Mouse (Mus musculus) midbrain, postnatal 0 days (tissue): ENCODE measurements around the gene Smarcb1. TPM values are rescaled to one million over a fixed set of nuclear protein-coding genes. Genes with fewer than 3 reads are reported as not detected.

Source experiments
- ATAC-seq: fragments of 200-750 bp; cut with Nextera tagmentation; 2 replicates; pipeline ENCODE4 v1.8.0; 2017; ENCODE audit warnings: moderate number of reproducible peaks, mild to moderate bottlenecking, moderate TSS enrichment, moderate library complexity; ENCODE audit not compliant: low FRiP score
- DNase-seq: peaks from one replicate; pipeline ENCODE4 v3.0.0-alpha.2; 2015; ENCODE audit warnings: low spot score
- H3K27ac ChIP-seq: fragments of 300-500 bp; sonication (generic); 2 replicates; pipeline ENCODE4 v1.5.1; 2014; ENCODE audit warnings: low read depth, mild to moderate bottlenecking, low read length, mixed read lengths
- H3K27me3 ChIP-seq: fragments of 300-500 bp; sonication (generic); 2 replicates; pipeline ENCODE4 v1.6.1; 2014; ENCODE audit warnings: low read length, control low read depth, mixed read lengths; ENCODE audit not compliant: insufficient read depth
- H3K36me3 ChIP-seq: fragments of 300-500 bp; sonication (generic); 2 replicates; pipeline ENCODE4 v1.6.1; 2014; ENCODE audit warnings: low read length, control low read depth, mixed read lengths; ENCODE audit not compliant: insufficient read depth
- H3K4me1 ChIP-seq: fragments of 300-500 bp; sonication (generic); 2 replicates; pipeline ENCODE4 v1.6.1; 2014; ENCODE audit warnings: mild to moderate bottlenecking, control low read depth, antibody characterized with exemption, low read length, mixed read lengths; ENCODE audit not compliant: insufficient read depth
- H3K4me2 ChIP-seq: fragments of 300-500 bp; sonication (generic); 2 replicates; pipeline ENCODE4 v1.6.1; 2014; ENCODE audit warnings: low read depth, mild to moderate bottlenecking, low read length, mixed read lengths; ENCODE audit not compliant: poor library complexity, severe bottlenecking
- H3K4me3 ChIP-seq: fragments of 300-500 bp; sonication (generic); 2 replicates; pipeline ENCODE4 v1.5.1; 2014; ENCODE audit warnings: low read depth, mild to moderate bottlenecking, low read length, moderate library complexity
- H3K9ac ChIP-seq: fragments of 300-500 bp; sonication (generic); replicated peaks from 2 replicates; pipeline ENCODE4 v1.6.1; 2014; ENCODE audit warnings: mild to moderate bottlenecking, low read length, moderate library complexity, mixed read lengths; ENCODE audit not compliant: poor library complexity, severe bottlenecking
- H3K9me3 ChIP-seq: fragments of 300-500 bp; sonication (generic); 2 replicates; pipeline ENCODE4 v1.6.1; 2016; ENCODE audit warnings: low read length, control low read depth
- CTCF ChIP-seq: IDR thresholded peaks from 2 replicates; pipeline ENCODE4 v1.5.1; 2016; ENCODE audit warnings: antibody characterized with exemption, mild to moderate bottlenecking
- WGBS: fragments of 180-500 bp; shearing (Covaris S2); extraction: QIAGEN DNeasy Blood & Tissue Kit; methylation state at CpG from one replicate; pipeline ENCODE4 v1.1.7; 2014; 5-methylcytosine and 5-hydroxymethylcytosine counted together
- polyA plus RNA-seq: library from polyadenylated mRNA; unstranded; fragments of >200 nt; fragmentation: Nextera tagmentation; extraction: Ambion mirVana; gene quantifications from 2 replicates; pipeline ENCODE4 v1.2.1, GENCODE M21; 2015
- total RNA-seq: library from RNA; depleted of rRNA; stranded (reverse); fragments of >200 nt; gene quantifications from 2 replicates; pipeline ENCODE4 v1.2.3, GENCODE M21; 2014

Gene Smarcb1
- total and polyA plus RNA-seq, 2 experiments from 2014 or later: 147 to 205 TPM

- ATAC-seq: peak; percentile 57
- Histone ChIP-seq H3K9me3 (no peaks in the 10 kb centered on the region), H3K9ac (peak within 1 kb of the TSS; percentile 77), H3K4me3 (peak within 1 kb of the TSS; percentile 68), H3K27me3 (no peaks in the 10 kb centered on the region), H3K36me3 (no peaks in the 10 kb centered on the region), H3K4me2 (peak within 1 kb of the TSS; percentile 84), H3K27ac (peak within 1 kb of the TSS; percentile 69), H3K4me1 (no peaks in the 10 kb centered on the region)
- WGBS: 1% methylated on average over 46 of the region's 51 CpGs
- no peak for TF ChIP-seq CTCF
- DNase-seq: peak; percentile 83
Measured at GRCm38 (mm10) chr10:75935680-75936541, 14.5 kb upstream of the Smarcb1 start, which contains the start of gene Mmp11. Gene Mmp11 (minus strand): TSS chr10:75936496.

DNA sequence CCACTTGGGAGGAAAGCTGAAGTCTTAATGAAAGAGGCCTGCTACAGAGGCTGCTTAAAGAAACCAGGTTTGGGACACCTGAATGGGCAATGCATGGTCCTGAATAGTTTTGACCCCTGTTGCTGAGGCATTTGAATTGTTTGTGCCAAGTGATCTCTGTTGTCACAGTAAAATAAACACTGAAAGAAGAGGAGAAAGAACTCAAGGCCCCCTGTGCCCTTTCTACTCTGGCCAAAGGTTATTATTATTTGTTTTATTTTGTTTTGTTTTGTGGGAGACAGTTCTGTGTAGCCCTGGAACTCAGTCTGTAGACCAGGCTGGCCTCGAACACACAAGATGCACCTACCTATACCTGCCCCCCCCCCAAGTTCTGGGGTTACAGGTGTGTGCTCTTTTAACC is 13.6 kb upstream of the Smarcb1 start:
- DNase-seq (no peak), ATAC-seq (no peak)
- no peak overlapping the region for H3K27ac ChIP-seq
- H3K4me2 ChIP-seq: peak overlapping the region; percentile 84
- no peaks in the 10 kb centered on the region for H3K4me1 ChIP-seq
- no peaks in the 10 kb centered on the region for H3K36me3 ChIP-seq
- no peaks in the 10 kb centered on the region for H3K27me3 ChIP-seq
- no peak overlapping the region for H3K9ac ChIP-seq
- no peaks in the 10 kb centered on the region for H3K9me3 ChIP-seq
- WGBS: 83% methylated on average over 1 of the region's 1 CpGs
- peak overlapping the region; percentile 68; the same call in 1 of the 2 replicates for H3K4me3 ChIP-seq
- no peak for TF ChIP-seq CTCF

DNA sequence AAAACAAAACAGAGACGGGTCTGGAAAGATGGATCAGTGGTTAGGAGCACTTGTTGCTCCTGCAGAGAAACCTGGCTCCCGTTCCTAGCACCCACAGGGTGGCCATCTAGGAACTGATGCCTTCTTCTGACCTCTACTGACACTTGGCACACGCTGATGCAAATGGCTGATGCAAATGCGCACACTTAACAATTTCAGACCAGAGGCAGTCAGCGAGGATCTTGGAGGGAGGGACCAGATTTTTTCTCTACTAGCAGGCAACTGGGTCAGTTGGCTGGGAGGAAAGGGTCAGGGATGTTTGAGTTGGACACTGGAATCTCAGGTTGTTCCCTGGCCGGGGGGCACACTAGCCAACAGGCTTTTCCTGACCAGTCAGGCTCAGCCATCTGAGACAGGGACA is 11.5 kb upstream of the Smarcb1 start, which contains the start of gene Chchd10:
Gene Chchd10 (plus strand): TSS at position 240 of the 400 bp plus-strand sequence.
- no peaks in the 10 kb centered on the region for H3K36me3 ChIP-seq
- no peak within 1 kb of the TSS for H3K27ac ChIP-seq
- H3K27me3 ChIP-seq: no peaks in the 10 kb centered on the region
- ATAC-seq: no peak
- H3K9ac ChIP-seq: peak within 1 kb of the TSS; percentile 61
- peak within 1 kb of the TSS; percentile 39 for H3K4me3 ChIP-seq
- 37% methylated on average over 6 of the region's 6 CpGs for WGBS
- peak within 1 kb of the TSS; percentile 85 for H3K4me2 ChIP-seq
- no peak for DNase-seq
- no peaks in the 10 kb centered on the region for H3K4me1 ChIP-seq
- TF ChIP-seq CTCF: no peak
- H3K9me3 ChIP-seq: no peaks in the 10 kb centered on the region

GRCm38 (mm10) chr10:75932081-75932678 is 10.8 kb upstream of the Smarcb1 start:
- Histone ChIP-seq H3K4me2 (peak overlapping the region; percentile 85), H3K36me3 (no peaks in the 10 kb centered on the region), H3K9me3 (no peaks in the 10 kb centered on the region), H3K27ac (no peak overlapping the region), H3K9ac (peak overlapping the region; percentile 61), H3K4me1 (no peaks in the 10 kb centered on the region), H3K27me3 (no peaks in the 10 kb centered on the region), H3K4me3 (peak overlapping the region; percentile 39)
- under 1% methylated on average over 40 of the region's 44 CpGs for WGBS
- DNase-seq (peak; percentile 30), ATAC-seq (peak; percentile 21; the same call in 1 of the 2 replicates)
- no peak for TF ChIP-seq CTCF

GRCm38 (mm10) chr10:75931311-75931710 is 9.9 kb upstream of the Smarcb1 start:
- H3K9me3 ChIP-seq: no peaks in the 10 kb centered on the region
- WGBS: 23% methylated on average over 7 of the region's 7 CpGs
- no peaks in the 10 kb centered on the region for H3K4me1 ChIP-seq
- no peak for ATAC-seq
- H3K9ac ChIP-seq: peak overlapping the region; percentile 61; the same call in 1 of the 2 replicates
- H3K4me2 ChIP-seq: peak overlapping the region; percentile 85
- H3K36me3 ChIP-seq: peaks cover 2% of the 10 kb centered on the region; the same call in 1 of the 2 replicates
- no peak for TF ChIP-seq CTCF
- peak overlapping the region; percentile 39; the same call in 1 of the 2 replicates for H3K4me3 ChIP-seq
- H3K27me3 ChIP-seq: no peaks in the 10 kb centered on the region
- H3K27ac ChIP-seq: no peak overlapping the region
- DNase-seq: no peak
